Mouse (Mus musculus): ENCODE measurements around the gene Gemin7.

GRCm38 (mm10) chr7:19524420-19525104, 52.8 kb downstream of the Gemin7 start:
- TF ChIP-seq EP300 (IDR thresholded peaks at IDR 0.05; ENCODE audit: insufficient read depth, low read depth, low read length) (no peak), CTCF (IDR thresholded peaks at IDR 0.05) (no peak)
